Mouse (Mus musculus) thymus, postnatal 10 days (tissue): ENCODE results near the gene Ncor1.
"Not testable (repeated sequence)": the region's sequence is repeated elsewhere in the genome, so short reads cannot be mapped to it uniquely, and the experiment has no call there.

Source experiments
- DNase-seq, 2 experiments: peaks; one replicate each; pipeline ENCODE4 v3.0.0; 2021; ENCODE audit warnings: low spot score in 2 of 2

Gene Ncor1

GRCm38 (mm10) chr11:62366879-62367278, 91.5 kb downstream of the Ncor1 start:
- no peak for DNase-seq

- DNase-seq = no peak
These were observed 103.1 kb downstream of the Ncor1 start for GRCm38 (mm10) chr11:62355216-62355615.

- DNase-seq = no peak
These were observed 106.4 kb downstream of the Ncor1 start for GRCm38 (mm10) chr11:62351948-62352347.

- no peak for DNase-seq
These were observed 115.3 kb downstream of the Ncor1 start for GRCm38 (mm10) chr11:62343002-62343401.

GRCm38 (mm10) chr11:62332228-62332627, 126.1 kb downstream of the Ncor1 start:
- DNase-seq = no peak

GRCm38 (mm10) chr11:62331141-62331540, 127.2 kb downstream of the Ncor1 start:
- no peak for DNase-seq

- no peak for DNase-seq
These were observed 134.7 kb downstream of the Ncor1 start for GRCm38 (mm10) chr11:62323659-62324058.

GRCm38 (mm10) chr11:62320097-62320496, 138.2 kb downstream of the Ncor1 start:
- no peak for DNase-seq

- DNase-seq = no peak
These were observed 140.6 kb downstream of the Ncor1 start for GRCm38 (mm10) chr11:62317746-62318145.

GRCm38 (mm10) chr11:62314984-62315383, 143.4 kb downstream of the Ncor1 start:
- no peak for DNase-seq

GRCm38 (mm10) chr11:62309296-62309695, 149.0 kb downstream of the Ncor1 start:
- no peak for DNase-seq

- DNase-seq = no peak
These were observed 152.5 kb downstream of the Ncor1 start for GRCm38 (mm10) chr11:62305866-62306265.

GRCm38 (mm10) chr11:62298883-62299282, 159.5 kb downstream of the Ncor1 start:
- no peak for DNase-seq

GRCm38 (mm10) chr11:62294121-62294520, 164.2 kb downstream of the Ncor1 start:
- no peak for DNase-seq

GRCm38 (mm10) chr11:62287700-62288099, 170.6 kb downstream of the Ncor1 start:
- no peak for DNase-seq

GRCm38 (mm10) chr11:62285020-62285419, 173.3 kb downstream of the Ncor1 start:
- DNase-seq = no peak

- DNase-seq = not testable (repeated sequence)
These were observed 174.3 kb downstream of the Ncor1 start for GRCm38 (mm10) chr11:62284020-62284419.

GRCm38 (mm10) chr11:62281601-62281997, 176.7 kb downstream of the Ncor1 start:
- no peak for DNase-seq

GRCm38 (mm10) chr11:62280675-62281600, 177.4 kb downstream of the Ncor1 start, which contains the start of the genes Zswim7 and Ttc19:
Zswim7 (minus strand) TSS chr11:62281375.
Ttc19 (plus strand) TSS chr11:62281473.
- peak; percentile 82 to 90 for DNase-seq

- DNase-seq = peak; percentile 40 to 68
These were observed 180.3 kb downstream of the Ncor1 start for GRCm38 (mm10) chr11:62278027-62278426.

- DNase-seq = no peak
These were observed 181.3 kb downstream of the Ncor1 start for GRCm38 (mm10) chr11:62277086-62277485.

- no peak for DNase-seq
These were observed 187.5 kb downstream of the Ncor1 start for GRCm38 (mm10) chr11:62270851-62271250.

GRCm38 (mm10) chr11:62269097-62269496, 189.2 kb downstream of the Ncor1 start:
- DNase-seq = no peak
